Mouse (Mus musculus) liver, embryonic 15.5 days (tissue): ENCODE measurements around the gene Uhrf1bp1l. TPM values are rescaled to one million over a fixed set of nuclear protein-coding genes. Genes with fewer than 3 reads are reported as not detected.

ENCODE experiments used
- ATAC-seq: fragments of 200-750 bp; cut with Nextera tagmentation; 2 replicates; pipeline ENCODE4 v1.8.0; 2017; ENCODE audit warnings: moderate number of reproducible peaks, mild to moderate bottlenecking, moderate library complexity; ENCODE audit not compliant: insufficient read depth
- H3K27ac ChIP-seq: fragments of 300-500 bp; sonication (generic); replicated peaks from 2 replicates; pipeline ENCODE4 v1.5.1; 2015; ENCODE audit warnings: mild to moderate bottlenecking, inconsistent platforms
- H3K27me3 ChIP-seq: fragments of 300-500 bp; sonication (generic); 2 replicates; pipeline ENCODE4 v1.6.1; 2015; ENCODE audit warnings: mild to moderate bottlenecking, inconsistent platforms
- H3K36me3 ChIP-seq: fragments of 300-500 bp; sonication (generic); replicated peaks from 2 replicates; pipeline ENCODE4 v1.6.1; 2015; ENCODE audit warnings: moderate library complexity, mild to moderate bottlenecking, inconsistent platforms
- H3K4me1 ChIP-seq: fragments of 300-500 bp; sonication (generic); replicated peaks from 2 replicates; pipeline ENCODE4 v1.6.1; 2015; ENCODE audit warnings: inconsistent platforms
- H3K4me2 ChIP-seq: fragments of 300-500 bp; sonication (generic); 2 replicates; pipeline ENCODE4 v1.6.1; 2015; ENCODE audit warnings: moderate library complexity, mild to moderate bottlenecking, inconsistent platforms
- H3K4me3 ChIP-seq: fragments of 300-500 bp; sonication (generic); replicated peaks from 2 replicates; pipeline ENCODE4 v1.5.1; 2015; ENCODE audit warnings: mild to moderate bottlenecking, inconsistent platforms
- H3K9ac ChIP-seq: fragments of 300-500 bp; sonication (generic); 2 replicates; pipeline ENCODE4 v1.6.1; 2015; ENCODE audit warnings: moderate library complexity, mild to moderate bottlenecking, inconsistent platforms
- H3K9me3 ChIP-seq: fragments of 300-500 bp; sonication (generic); replicated peaks from 2 replicates; pipeline ENCODE4 v1.6.1; 2016; ENCODE audit warnings: inconsistent platforms
- WGBS: fragments of 180-500 bp; shearing (Covaris S2); methylation state at CpG from one replicate; pipeline ENCODE4 v1.1.7; 2015; ENCODE audit warnings: mixed read lengths; ENCODE audit not compliant: insufficient replicate concordance; 5-methylcytosine and 5-hydroxymethylcytosine counted together
- polyA plus RNA-seq: library from polyadenylated mRNA; unstranded; fragments of >200 nt; fragmentation: Nextera tagmentation; extraction: Ambion mirVana; gene quantifications from 2 replicates; pipeline ENCODE4 v1.2.1, GENCODE M21; 2015

Uhrf1bp1l gene
- polyA plus RNA-seq, 1 experiment from 2014 or later = 11.1 TPM

- Histone ChIP-seq H3K36me3 (no peaks in the 10 kb centered on the region), H3K9ac (no peak overlapping the region), H3K4me3 (no peak overlapping the region), H3K27me3 (no peaks in the 10 kb centered on the region), H3K4me1 (no peaks in the 10 kb centered on the region), H3K4me2 (no peak overlapping the region), H3K27ac (no peak overlapping the region), H3K9me3 (no peaks in the 10 kb centered on the region)
- 27% methylated on average over 3 of the region's 3 CpGs for WGBS
- no peak for ATAC-seq
Measured at GRCm38 (mm10) chr10:89837476-89837875, 92.7 kb downstream of the Uhrf1bp1l start.

- Histone ChIP-seq H3K27me3 (no peaks in the 10 kb centered on the region), H3K9me3 (no peaks in the 10 kb centered on the region), H3K27ac (no peak overlapping the region), H3K4me3 (no peak overlapping the region), H3K4me2 (no peak overlapping the region), H3K36me3 (no peaks in the 10 kb centered on the region), H3K9ac (no peak overlapping the region), H3K4me1 (no peaks in the 10 kb centered on the region)
- ATAC-seq = no peak
- 67% methylated on average over 3 of the region's 3 CpGs for WGBS
Measured at GRCm38 (mm10) chr10:89838834-89839233, 94.0 kb downstream of the Uhrf1bp1l start.

- no peak for ATAC-seq
- Histone ChIP-seq H3K36me3 (no peaks in the 10 kb centered on the region), H3K4me3 (no peak overlapping the region), H3K27ac (no peak overlapping the region), H3K27me3 (no peaks in the 10 kb centered on the region), H3K4me1 (no peaks in the 10 kb centered on the region), H3K4me2 (no peak overlapping the region), H3K9ac (no peak overlapping the region), H3K9me3 (no peaks in the 10 kb centered on the region)
- 69% methylated on average over 6 of the region's 6 CpGs for WGBS
Measured at GRCm38 (mm10) chr10:89850951-89851350, 106.2 kb downstream of the Uhrf1bp1l start.

DNA sequence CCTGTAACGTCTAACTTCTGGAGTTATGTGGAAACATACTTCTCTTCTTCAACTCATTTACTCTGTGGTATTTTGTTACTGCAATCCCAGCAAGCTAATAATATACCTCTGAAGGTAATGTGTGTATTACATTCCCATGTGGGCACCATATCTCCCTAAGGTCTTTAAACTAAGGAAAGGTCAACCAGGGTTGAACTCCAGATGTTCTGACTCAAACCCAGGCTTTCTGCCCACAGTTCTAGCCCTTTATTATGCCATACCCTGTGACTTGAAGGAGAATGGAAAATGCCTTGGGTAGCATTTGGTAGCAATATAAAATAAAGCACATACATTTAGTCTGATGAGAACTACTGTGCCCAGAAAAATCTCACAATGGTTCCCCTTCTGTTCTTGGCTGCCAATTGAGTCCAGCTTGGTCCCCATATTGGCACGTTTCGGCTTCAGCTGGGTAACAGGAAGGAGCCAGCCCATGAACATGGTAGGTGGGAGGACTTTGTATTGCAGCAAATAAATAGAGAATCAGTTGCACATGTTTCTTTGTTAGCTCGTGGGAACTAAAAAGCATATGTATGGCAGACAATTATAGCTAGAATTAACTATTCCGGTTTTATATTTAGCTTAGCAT lies 110.6 kb downstream of the Uhrf1bp1l start:
- no peak overlapping the region for H3K27ac ChIP-seq
- H3K4me1 ChIP-seq = no peaks in the 10 kb centered on the region
- H3K9me3 ChIP-seq = no peaks in the 10 kb centered on the region
- ATAC-seq = no peak
- H3K9ac ChIP-seq = no peak overlapping the region
- no peaks in the 10 kb centered on the region for H3K36me3 ChIP-seq
- H3K4me3 ChIP-seq = no peak overlapping the region
- no peaks in the 10 kb centered on the region for H3K27me3 ChIP-seq
- H3K4me2 ChIP-seq = no peak overlapping the region
- WGBS = 70% methylated on average over 5 of the region's 5 CpGs

DNA sequence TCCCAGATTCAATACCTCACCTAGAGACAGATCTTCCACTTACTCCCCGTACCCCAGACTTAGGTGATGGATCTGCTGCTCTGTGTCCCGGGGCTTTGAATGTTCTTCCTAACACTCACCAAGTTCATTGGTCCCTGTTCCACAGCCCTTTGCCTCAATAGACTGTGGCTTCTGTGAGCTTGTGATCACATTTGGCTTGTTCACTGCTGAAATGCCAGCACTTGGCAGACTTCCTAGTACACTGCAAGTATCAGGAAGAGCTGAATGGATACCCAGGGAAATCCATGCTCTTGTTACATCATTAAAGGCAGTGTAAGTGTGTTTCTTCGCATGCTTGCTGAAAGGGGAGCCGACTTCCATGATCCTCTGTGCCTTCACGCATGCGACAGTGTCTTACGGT lies 111.5 kb downstream of the Uhrf1bp1l start:
- Histone ChIP-seq H3K4me3 (no peak overlapping the region), H3K36me3 (no peaks in the 10 kb centered on the region), H3K4me2 (no peak overlapping the region), H3K27ac (no peak overlapping the region), H3K27me3 (no peaks in the 10 kb centered on the region), H3K9me3 (no peaks in the 10 kb centered on the region), H3K4me1 (no peaks in the 10 kb centered on the region), H3K9ac (no peak overlapping the region)
- ATAC-seq = no peak
- 62% methylated on average over 7 of the region's 7 CpGs for WGBS

- no peak for ATAC-seq
- Histone ChIP-seq H3K9me3 (no peaks in the 10 kb centered on the region), H3K4me3 (no peak overlapping the region), H3K27ac (no peak overlapping the region), H3K36me3 (no peaks in the 10 kb centered on the region), H3K9ac (no peak overlapping the region), H3K4me2 (no peak overlapping the region), H3K27me3 (peaks cover 23% of the 10 kb centered on the region), H3K4me1 (peaks cover 3% of the 10 kb centered on the region; the same call in 1 of the 2 replicates)
- 62% methylated on average over 4 of the region's 4 CpGs for WGBS
Measured at GRCm38 (mm10) chr10:89868211-89868610, 123.4 kb downstream of the Uhrf1bp1l start.

- no peaks in the 10 kb centered on the region for H3K9me3 ChIP-seq
- H3K4me2 ChIP-seq = no peak overlapping the region
- no peaks in the 10 kb centered on the region for H3K36me3 ChIP-seq
- no peak overlapping the region for H3K4me3 ChIP-seq
- H3K4me1 ChIP-seq = peaks cover 5% of the 10 kb centered on the region; the same call in 1 of the 2 replicates
- no peak for ATAC-seq
- H3K27me3 ChIP-seq = peaks cover 29% of the 10 kb centered on the region
- WGBS = 44% methylated on average over 3 of the region's 3 CpGs
- H3K9ac ChIP-seq = no peak overlapping the region
- H3K27ac ChIP-seq = no peak overlapping the region
Measured at GRCm38 (mm10) chr10:89868836-89869235, 124.0 kb downstream of the Uhrf1bp1l start.

Other genes with a start within 250 kb of the Uhrf1bp1l start
- gene Nr1h4, start 211.4 kb upstream of the Uhrf1bp1l start, polyA plus RNA-seq = 5.4 and 6.2 TPM in 2 replicates
- 0.02 and 0.14 TPM in 2 replicates for gene Slc17a8, start 123.7 kb upstream of the Uhrf1bp1l start, polyA plus RNA-seq
- gene Scyl2, start 58.7 kb upstream of the Uhrf1bp1l start, polyA plus RNA-seq = 3.6 and 4.0 TPM in 2 replicates
- 13.0 and 14.1 TPM in 2 replicates for gene Actr6, start 12.7 kb upstream of the Uhrf1bp1l start, polyA plus RNA-seq
- 0.10 TPM in 1 of 2 replicates, not detected in the other for gene Anks1b, start 128.5 kb downstream of the Uhrf1bp1l start, polyA plus RNA-seq